Mouse (Mus musculus): ENCODE measurements around the gene Gpx3. TPM values are rescaled to one million over a fixed set of nuclear protein-coding genes. Genes with fewer than 3 reads are reported as not detected.
"Not testable (repeated sequence)": the region's sequence is repeated elsewhere in the genome, so short reads cannot be mapped to it uniquely, and the experiment has no call there.

Gpx3 gene
- polyA plus RNA-seq (2016; fragmentation: Nextera tagmentation; extraction: Ambion mirVana), result 36.8 and 43.5 TPM in 2 replicates

GRCm38 (mm10) chr11:54902333-54903323 is at the start of gene Gpx3:
Gpx3 (plus strand) TSS chr11:54902453.
- Histone ChIP-seq H3K27me3 (no peaks in the 10 kb centered on the region), H3K27ac (no peak within 1 kb of the TSS), H3K36me3 (no peaks in the 10 kb centered on the region), H3K9me3 (no peaks in the 10 kb centered on the region), H3K4me2 (replicated peaks) (peak within 1 kb of the TSS; percentile 91), H3K4me1 (peaks cover 10% of the 10 kb centered on the region), H3K9ac (peak within 1 kb of the TSS; percentile 47), H3K4me3 (peak within 1 kb of the TSS; percentile 47)
- 17% methylated on average over 45 of the region's 45 CpGs for WGBS
- peak; percentile 85; the same call in 1 of the 2 replicates for ATAC-seq (ENCODE audit: insufficient number of reproducible peaks, insufficient read depth, low FRiP score, low TSS enrichment)

DNA sequence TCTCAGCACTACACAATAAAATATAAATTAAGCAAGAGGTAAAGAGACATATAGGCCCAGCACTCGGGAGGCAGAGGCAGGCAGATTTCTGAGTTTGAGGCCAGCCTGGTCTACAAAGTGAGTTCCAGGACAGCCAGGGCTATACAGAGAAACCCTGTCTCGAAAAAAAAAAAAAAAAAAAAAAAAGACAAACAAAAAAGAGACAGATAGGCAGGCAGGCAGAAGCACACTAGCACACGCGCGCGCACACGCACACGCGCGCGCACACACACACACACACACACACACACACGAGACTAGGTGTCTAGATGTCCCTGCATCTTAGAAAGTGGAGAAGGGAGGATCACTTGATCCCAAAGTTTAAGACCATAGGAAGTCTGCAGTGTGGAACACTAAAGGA is 43.4 kb upstream of the Gpx3 start:
- not testable (repeated sequence) for H3K27ac ChIP-seq; H3K9ac ChIP-seq; H3K4me2 ChIP-seq (replicated peaks); H3K36me3 ChIP-seq; ATAC-seq (ENCODE audit: insufficient number of reproducible peaks, insufficient read depth, low FRiP score, low TSS enrichment); H3K27me3 ChIP-seq; H3K9me3 ChIP-seq; H3K4me1 ChIP-seq; H3K4me3 ChIP-seq
- WGBS, result 97% methylated on average over 11 of the region's 12 CpGs

DNA sequence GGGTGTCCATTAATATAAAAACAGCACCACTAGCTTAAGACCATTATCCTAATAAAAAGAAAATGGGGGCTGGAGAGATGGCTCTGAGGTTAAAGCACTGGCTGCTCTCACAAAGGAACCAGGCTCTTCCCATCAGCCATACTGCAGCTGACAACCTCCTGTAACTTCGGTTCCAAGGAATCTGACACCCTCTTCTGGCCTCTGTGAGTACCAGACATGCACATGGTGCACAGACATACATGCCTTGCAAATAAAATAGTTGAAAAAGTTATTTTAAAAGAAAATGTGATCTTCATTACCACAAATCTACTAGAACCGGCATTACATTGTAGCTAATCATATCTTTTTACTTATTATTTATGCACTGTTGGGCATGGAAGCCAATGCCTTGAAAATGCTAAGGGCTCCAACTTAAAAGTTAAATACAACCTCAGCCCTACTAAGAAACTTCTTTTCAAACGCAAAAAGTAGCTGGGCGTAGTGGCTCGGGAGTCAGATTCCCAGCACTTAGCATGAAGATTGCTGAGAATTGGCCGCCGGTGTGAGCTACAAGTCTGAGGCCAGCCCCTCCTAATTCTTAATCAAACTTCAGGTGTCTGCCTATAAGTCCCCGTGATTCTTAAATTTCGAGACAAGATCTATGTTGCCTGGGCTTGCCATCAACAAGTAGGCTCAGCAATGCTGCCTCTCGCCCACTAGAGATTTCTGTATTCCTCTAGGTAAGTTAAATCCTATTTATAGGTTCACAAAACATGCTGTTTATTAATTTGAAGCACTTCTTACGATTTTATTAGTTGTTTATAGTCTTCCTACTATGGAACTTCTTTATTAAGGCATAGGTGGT is 42.7 kb upstream of the Gpx3 start:
- Histone ChIP-seq H3K4me1 (peaks cover 6% of the 10 kb centered on the region; the same call in 1 of the 2 replicates), H3K4me2 (replicated peaks) (peak overlapping the region; percentile 81), H3K4me3 (peak overlapping the region; percentile 70), H3K27me3 (no peaks in the 10 kb centered on the region), H3K9ac (peak overlapping the region; percentile 75), H3K27ac (no peak overlapping the region), H3K36me3 (no peaks in the 10 kb centered on the region), H3K9me3 (no peaks in the 10 kb centered on the region)
- no peak for ATAC-seq (ENCODE audit: insufficient number of reproducible peaks, insufficient read depth, low FRiP score, low TSS enrichment)
- 22% methylated on average over 11 of the region's 11 CpGs for WGBS

- Histone ChIP-seq H3K36me3 (no peaks in the 10 kb centered on the region), H3K9me3 (no peaks in the 10 kb centered on the region), H3K4me2 (replicated peaks) (peak within 1 kb of the TSS; percentile 81), H3K27me3 (no peaks in the 10 kb centered on the region), H3K9ac (peak within 1 kb of the TSS; percentile 75), H3K27ac (peak within 1 kb of the TSS; percentile 75), H3K4me1 (peaks cover 6% of the 10 kb centered on the region; the same call in 1 of the 2 replicates), H3K4me3 (peak within 1 kb of the TSS; percentile 70)
- ATAC-seq (ENCODE audit: insufficient number of reproducible peaks, insufficient read depth, low FRiP score, low TSS enrichment), result peak; percentile 96
- under 1% methylated on average over 42 of the region's 42 CpGs for WGBS
Observed at GRCm38 (mm10) chr11:54860256-54861038, 41.8 kb upstream of the Gpx3 start, which contains the start of gene Lyrm7. Lyrm7 (minus strand) TSS chr11:54860916.

DNA sequence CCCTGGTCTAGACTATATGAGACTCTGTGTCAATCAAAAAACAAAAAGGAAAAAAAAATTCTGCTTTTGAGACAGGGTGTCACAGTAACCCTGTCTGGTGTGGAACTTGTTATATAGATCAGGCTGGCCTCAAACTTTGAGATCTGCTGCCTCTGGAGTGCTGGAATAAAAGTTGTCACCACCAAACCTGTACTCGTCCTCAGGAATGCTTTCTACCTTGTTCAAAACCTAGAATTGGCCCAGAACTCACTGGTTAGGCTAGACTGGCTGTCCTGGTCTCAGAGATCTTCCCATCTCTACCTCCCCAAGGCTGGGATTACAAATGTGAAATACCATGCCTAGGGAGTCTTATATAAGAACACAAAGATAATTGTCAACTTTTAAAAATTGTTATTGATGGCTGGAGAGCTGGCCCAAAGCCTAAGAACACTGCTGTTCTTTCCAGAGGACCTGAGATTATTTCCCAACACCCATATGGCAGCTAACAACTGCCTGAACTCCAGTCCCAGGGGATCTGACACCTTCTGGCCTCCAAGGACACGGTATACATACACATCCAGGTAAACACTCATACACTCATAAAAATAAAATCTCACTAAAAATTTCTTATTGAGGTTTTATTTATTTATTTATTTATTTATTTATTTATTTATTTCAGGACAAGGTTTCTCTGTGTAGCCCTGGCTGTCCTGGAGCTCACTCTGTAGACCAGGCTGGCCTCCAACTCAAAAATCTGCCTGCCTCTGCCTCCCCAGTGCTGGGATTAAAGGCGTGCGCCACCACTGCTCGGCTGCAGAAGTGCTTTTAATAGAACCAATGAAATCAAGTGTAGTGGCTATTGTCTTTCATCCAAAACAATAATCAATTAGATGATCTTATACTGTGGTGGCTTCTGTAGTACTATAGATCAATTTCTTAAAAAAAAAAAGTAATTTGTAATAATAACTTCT is 40.5 kb upstream of the Gpx3 start:
- Histone ChIP-seq H3K27me3 (no peaks in the 10 kb centered on the region), H3K9me3 (no peaks in the 10 kb centered on the region), H3K4me3 (no peak overlapping the region), H3K9ac (no peak overlapping the region), H3K27ac (no peak overlapping the region), H3K4me1 (peaks cover 6% of the 10 kb centered on the region; the same call in 1 of the 2 replicates), H3K36me3 (no peaks in the 10 kb centered on the region), H3K4me2 (replicated peaks) (peak overlapping the region; percentile 56)
- WGBS, result 92% methylated on average over 5 of the region's 5 CpGs
- no peak for ATAC-seq (ENCODE audit: insufficient number of reproducible peaks, insufficient read depth, low FRiP score, low TSS enrichment)

DNA sequence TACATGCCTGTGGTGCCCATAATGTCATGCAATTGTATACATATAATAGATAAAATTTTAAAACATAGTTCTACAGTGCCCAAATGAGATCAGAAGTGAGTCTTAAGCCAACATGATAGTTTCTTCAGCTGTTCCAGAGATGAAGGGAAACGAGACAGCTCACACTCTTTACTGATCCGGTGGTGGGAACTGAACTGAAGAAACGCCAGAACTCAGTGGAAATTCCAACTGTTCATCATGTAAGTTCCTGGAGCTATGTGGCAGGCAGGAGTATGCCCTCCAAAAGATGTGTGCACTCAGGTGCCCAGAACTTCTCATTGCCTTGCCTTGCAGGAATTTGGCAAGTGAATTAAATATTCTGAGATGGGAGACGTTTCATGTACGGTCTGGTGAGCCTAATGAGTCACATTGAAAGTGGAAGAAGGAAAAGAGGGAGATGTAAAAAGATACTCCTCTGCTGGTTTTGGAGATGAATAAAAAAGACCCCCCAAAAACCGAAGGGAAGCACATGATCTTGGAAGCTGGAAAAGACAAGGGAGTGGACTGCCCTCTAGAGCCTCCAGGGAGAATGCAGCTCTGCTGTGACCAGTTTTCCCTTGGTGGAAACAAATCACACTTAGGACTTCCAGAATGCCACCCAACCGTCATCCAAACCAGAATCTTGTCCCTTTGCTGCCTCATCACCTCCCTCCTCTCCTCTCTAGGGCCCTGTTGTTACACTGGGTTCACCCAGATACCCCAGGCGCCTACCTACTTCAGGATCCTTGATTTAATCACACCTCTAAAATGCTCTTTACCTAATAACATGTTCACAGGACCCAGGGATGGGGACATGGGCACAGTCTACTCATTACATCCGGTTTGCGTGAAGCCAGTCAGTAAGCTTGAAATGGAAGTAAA is 39.4 kb upstream of the Gpx3 start:
- Histone ChIP-seq H3K9me3 (no peaks in the 10 kb centered on the region), H3K36me3 (no peaks in the 10 kb centered on the region), H3K27me3 (no peaks in the 10 kb centered on the region), H3K4me2 (replicated peaks) (no peak overlapping the region), H3K9ac (no peak overlapping the region), H3K4me3 (no peak overlapping the region), H3K27ac (no peak overlapping the region), H3K4me1 (peaks cover 12% of the 10 kb centered on the region)
- no peak for ATAC-seq (ENCODE audit: insufficient number of reproducible peaks, insufficient read depth, low FRiP score, low TSS enrichment)
- 41% methylated on average over 10 of the region's 10 CpGs for WGBS

- Histone ChIP-seq H3K4me2 (replicated peaks) (peak overlapping the region; percentile 59), H3K9me3 (no peaks in the 10 kb centered on the region), H3K4me1 (peaks cover 14% of the 10 kb centered on the region; the same call in 1 of the 2 replicates), H3K27ac (peak overlapping the region; percentile 89; the same call in 1 of the 2 replicates), H3K9ac (peak overlapping the region; percentile 97), H3K27me3 (no peaks in the 10 kb centered on the region), H3K4me3 (peak overlapping the region; percentile 90), H3K36me3 (peaks cover 14% of the 10 kb centered on the region)
- no peak for ATAC-seq (ENCODE audit: insufficient number of reproducible peaks, insufficient read depth, low FRiP score, low TSS enrichment)
- 68% methylated on average over 6 of the region's 6 CpGs for WGBS
Observed at GRCm38 (mm10) chr11:54865330-54866085, 36.7 kb upstream of the Gpx3 start.

DNA sequence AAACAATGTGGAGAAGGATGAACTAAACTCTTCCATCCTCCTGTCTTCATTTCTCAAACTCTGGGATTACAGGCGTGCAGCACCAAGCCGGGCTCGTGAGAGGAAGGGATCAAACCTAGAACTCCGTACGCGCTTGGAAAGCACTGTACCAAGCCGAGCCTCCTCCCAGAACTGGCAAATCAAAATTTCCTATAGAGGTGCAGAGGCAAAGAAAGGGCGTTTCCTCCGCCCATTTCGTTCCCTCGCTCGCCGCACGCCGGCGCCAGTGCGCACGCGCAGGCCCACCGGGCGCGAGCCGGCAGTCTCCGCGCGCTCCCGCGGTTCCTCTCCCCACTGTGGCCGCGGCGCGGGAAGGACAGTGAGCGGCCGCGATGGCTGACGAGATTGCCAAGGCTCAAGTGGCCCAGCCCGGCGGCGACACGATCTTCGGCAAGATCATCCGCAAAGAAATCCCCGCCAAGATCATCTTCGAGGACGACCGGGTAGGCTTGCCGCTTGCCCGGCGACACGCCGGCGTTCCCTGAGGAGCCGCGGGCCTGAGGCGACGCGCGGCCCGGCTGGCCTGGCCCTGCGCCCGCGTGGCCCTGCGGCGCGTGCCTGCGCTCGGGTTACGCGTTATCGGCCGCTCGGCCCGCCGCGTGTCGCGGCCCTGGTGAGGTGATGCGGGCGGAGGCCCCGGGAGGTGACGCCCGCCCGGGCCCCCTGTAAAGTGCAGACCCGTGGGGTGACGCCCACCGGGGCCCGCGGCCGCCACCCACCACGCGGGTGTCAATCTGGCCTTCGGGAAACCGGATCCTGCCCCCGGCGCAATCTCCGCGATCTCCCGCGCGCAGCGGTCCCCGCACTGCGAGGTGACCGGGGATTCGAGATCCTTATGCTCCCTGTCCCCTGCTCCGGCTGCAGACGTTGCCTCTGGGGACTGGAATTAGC is 35.9 kb upstream of the Gpx3 start, which contains the start of gene Hint1:
Gene Hint1, plus strand, starts transcription at position 265 of the 930 bp plus-strand sequence.
- peak; percentile 83 for ATAC-seq (ENCODE audit: insufficient number of reproducible peaks, insufficient read depth, low FRiP score, low TSS enrichment)
- peaks cover 20% of the 10 kb centered on the region for H3K36me3 ChIP-seq
- H3K27me3 ChIP-seq, result no peaks in the 10 kb centered on the region
- peak within 1 kb of the TSS; percentile 59 for H3K4me2 ChIP-seq (replicated peaks)
- H3K4me3 ChIP-seq, result peak within 1 kb of the TSS; percentile 90
- H3K27ac ChIP-seq, result peak within 1 kb of the TSS; percentile 89
- peaks cover 14% of the 10 kb centered on the region; the same call in 1 of the 2 replicates for H3K4me1 ChIP-seq
- peak within 1 kb of the TSS; percentile 97 for H3K9ac ChIP-seq
- WGBS, result under 1% methylated on average over 105 of the region's 107 CpGs
- H3K9me3 ChIP-seq, result no peaks in the 10 kb centered on the region

Data from embryonic facial prominence, embryonic 12.5 days (tissue).